Mouse (Mus musculus): ENCODE measurements at regions not wholly inside any gene's neighbourhood (a gene's known extent, or its start where the extent isn't known, plus 50 kb on each side); places are given as distances from the start of the nearest gene placed in this dataset.

DNA sequence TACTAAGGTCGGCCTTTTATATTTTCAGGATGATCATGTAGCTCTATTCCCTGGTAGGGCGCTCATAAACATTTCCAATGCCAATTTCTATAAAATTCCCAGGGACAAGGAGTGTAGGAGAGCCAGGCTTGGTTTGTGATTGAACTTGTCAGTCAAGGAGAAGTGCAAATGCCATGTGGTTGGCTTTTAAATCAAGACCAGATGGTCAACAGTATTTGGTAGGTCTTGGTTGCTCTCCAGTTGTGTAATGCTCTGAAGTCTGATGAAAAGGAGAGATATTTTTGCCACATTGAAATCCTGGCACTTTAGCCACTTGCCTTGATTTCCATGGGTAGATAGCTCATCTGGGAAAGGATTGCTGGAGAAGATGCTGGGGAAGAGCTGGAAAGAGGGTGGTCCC, 263.4 kb upstream of the Jag1 start:
- TF ChIP-seq CHD2 (IDR thresholded peaks at IDR 0.05; ENCODE audit: low read depth, low read length) (no peak), ZC3H11A (IDR thresholded peaks at IDR 0.05; ENCODE audit: borderline replicate concordance, low read depth, low read length) (no peak), ZNF384 (IDR thresholded peaks at IDR 0.05; ENCODE audit: low read depth, low read length) (no peak), MAFK (IDR thresholded peaks at IDR 0.05; ENCODE audit: insufficient read depth, low read depth, low read length) (no peak)

All from ES-E14 (cell line).